Mouse (Mus musculus): Measurements from ENCODE around the gene Tshz3.

Tshz3 gene

DNA sequence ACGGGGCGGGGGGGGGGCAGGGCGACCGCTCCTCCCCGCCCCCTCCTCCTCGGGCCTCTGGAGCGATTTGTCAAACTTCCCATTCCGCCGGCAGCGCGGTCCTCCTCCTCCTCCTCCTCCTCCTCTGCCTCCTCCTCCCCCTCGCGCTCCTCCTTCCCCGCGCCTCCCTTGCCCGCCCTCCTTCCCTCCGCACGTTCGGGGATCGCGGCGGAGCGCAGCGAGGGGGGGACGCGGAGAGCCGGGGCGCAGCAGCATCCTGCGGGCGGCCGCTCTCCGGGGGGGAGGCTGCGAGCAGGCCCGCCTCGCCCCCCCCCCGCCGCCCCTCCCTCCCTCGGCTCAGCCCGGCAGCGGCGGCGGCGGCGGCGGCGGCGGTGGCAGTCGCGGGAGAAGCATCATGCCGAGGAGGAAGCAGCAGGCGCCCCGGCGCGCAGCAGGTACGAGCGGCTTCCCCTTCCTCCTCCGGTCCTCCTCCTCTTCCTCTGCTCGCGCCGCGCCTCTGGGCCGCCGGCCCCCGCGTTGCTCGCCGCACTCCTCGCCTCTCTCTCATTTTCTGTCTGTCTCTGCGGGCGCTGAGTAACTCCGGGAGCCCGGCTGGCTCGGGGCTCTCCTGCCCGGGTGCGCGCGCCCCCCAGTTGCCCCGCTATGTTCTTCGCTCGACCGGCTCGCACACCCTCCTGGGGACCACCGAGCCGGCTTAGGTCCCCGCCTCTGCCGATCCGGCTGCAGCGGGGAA is at the start of gene Tshz3:
Gene Tshz3 (plus strand): TSS at position 263 of the 733 bp plus-strand sequence.
- DNase-seq (ENCODE audit: low read depth, low spot score), result no peak

DNA sequence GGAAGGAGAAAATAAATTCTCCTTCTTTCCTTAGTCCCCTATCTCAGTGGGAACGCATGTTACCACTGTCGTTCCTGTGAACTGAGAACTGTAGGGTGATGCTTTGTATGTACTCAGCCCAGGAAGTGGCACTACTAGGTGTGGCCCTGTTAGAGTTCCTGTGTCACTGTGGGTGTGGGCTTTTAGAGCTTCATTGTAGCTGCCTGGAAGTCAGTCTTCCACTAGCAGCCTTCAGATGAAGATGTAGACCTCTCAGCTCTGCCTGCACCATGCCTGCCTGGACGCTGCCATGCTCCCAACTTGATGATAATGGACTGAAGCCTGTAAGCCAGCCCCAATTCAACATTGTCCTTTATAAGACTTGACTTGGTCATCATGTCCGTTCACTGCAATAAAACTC is 42.0 kb upstream of the Tshz3 start:
- no peak for DNase-seq (ENCODE audit: low read depth, low spot score)

DNA sequence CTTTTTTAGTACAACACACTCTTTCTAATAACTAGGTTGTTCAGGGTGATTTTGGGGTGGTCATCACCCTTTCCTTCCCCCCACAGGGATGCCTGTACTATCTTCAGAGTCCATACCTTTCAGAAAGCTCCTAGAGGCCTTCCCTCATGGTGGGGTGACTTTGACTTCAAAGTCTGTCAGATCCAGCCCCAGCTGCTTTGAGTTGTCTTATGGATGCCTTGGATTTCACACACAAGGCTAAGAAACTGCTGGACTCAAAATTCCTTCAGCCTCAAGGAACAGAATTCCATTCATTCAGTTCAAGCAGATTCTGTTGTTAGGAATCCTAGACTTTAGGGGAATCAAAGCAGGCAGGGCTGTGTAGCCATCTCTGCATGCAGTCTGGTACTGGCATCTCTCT is 41.5 kb upstream of the Tshz3 start:
- no peak for DNase-seq (ENCODE audit: low read depth, low spot score)

DNA sequence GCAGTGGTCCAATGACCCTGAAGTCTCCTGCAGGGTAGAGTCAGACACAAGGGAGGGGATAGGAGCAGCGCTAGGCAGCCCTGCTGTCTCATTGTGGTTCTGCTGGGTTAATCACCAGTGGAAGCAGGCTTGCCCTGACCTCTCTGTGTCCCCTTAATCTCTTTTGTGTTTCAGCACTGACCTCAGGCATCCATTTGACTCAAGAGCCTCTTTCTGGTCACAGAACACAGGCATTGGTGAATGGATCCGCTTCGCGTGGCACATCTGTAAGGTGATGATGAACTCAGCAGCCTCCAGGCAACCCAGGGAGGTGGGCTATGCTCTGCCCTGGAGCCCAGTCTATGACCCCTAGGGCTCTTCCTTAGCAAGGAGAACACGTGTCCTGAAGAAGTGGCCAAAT is 39.6 kb upstream of the Tshz3 start:
- DNase-seq (ENCODE audit: low read depth, low spot score), result no peak

- DNase-seq (ENCODE audit: low read depth, low spot score), result no peak
Measured at GRCm38 (mm10) chr7:36659265-36659664, 38.7 kb upstream of the Tshz3 start.

DNA sequence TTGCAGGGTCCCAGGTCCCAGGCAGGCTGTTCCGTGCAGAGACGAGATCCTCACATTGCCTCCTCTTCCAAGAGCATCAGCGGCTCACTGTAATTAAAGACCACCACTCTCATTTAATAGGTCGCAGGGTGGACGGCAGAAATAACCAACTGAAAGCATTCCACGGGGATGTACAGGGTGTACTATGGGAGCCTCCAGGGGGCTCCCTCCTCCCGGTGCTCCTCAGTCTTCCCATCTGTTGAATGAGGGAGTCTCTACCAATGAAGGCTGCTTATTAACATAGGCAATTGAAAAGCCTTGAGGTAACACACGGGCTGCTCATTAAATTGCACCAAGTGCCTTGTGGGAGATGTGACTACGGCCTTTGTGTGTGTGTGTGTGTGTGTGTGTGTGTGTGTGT is 37.3 kb upstream of the Tshz3 start:
- no peak for DNase-seq (ENCODE audit: low read depth, low spot score)

- no peak for DNase-seq (ENCODE audit: low read depth, low spot score)
Measured at GRCm38 (mm10) chr7:36663431-36663830, 34.5 kb upstream of the Tshz3 start.

DNA sequence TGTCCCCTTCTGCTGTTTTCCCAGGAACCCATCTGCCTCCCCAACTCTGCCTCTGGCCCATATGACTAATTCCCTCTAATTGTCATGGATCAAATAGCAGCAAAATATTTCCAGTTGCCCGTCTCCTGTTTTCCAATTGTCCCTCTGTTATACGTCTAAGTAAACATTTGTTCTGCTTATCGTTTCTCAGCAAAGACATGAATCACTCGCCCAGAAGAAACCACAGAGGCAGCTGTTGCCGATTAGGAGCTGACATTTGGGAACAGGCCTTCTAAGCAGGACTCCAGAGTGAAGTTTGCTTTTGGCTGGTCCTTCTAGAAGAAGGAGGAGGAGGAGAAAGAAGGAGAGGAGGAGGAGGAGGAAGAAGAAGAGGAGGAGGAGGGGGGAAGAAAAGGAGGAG is 30.2 kb upstream of the Tshz3 start:
- DNase-seq (ENCODE audit: low read depth, low spot score), result no peak

DNA sequence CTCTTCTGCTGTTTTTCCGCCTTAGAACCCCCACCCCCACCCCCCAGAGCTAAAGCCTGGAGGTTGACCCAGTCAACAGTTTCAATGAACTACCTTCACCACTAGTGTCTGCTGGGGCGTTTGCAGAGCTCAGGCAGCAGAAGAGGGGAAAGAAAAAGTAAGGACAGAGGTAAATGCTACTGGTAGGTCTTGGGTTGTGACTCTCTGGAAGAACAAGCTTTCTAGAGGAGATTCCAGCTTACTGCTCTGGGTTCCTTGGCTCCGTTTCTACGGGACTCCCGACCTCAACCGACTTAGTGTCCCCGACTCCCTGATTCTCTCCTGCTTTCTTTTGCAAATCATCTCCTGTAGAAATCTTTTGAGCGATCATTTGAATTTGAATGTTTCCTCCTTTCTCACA is 19.9 kb upstream of the Tshz3 start:
- no peak for DNase-seq (ENCODE audit: low read depth, low spot score)

- DNase-seq (ENCODE audit: low read depth, low spot score), result no peak
Measured at GRCm38 (mm10) chr7:36678510-36678909, 19.4 kb upstream of the Tshz3 start.

DNA sequence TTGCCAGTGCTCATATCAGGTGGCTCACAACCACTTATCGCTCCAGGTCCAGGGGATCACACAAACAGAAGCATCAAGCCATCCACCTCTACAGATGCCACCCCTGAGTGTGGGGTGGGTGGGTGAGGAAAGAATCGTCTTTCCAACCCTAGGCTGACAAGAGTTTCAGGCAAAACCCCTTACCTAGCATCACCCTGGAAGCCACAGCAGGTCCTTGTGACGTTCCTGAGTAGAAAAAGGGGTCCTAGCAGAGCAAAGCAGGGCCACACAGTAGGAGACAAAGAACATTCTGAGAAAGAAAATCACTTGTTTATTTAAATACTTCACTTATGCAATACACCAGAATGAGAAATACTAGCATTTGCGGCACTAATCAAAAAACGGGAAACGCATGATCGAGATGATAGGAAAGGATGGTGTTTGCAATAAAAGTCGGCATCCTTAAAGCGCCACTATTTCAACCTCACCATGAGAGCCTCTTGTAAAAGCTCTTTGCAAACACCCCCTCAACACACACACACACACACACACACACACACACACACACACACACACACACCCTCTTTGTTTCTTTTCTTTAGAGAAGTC is 18.8 kb upstream of the Tshz3 start:
- no peak for DNase-seq (ENCODE audit: low read depth, low spot score)

GRCm38 (mm10) chr7:36679866-36680458 is 18.0 kb upstream of the Tshz3 start:
- no peak for DNase-seq (ENCODE audit: low read depth, low spot score)

DNA sequence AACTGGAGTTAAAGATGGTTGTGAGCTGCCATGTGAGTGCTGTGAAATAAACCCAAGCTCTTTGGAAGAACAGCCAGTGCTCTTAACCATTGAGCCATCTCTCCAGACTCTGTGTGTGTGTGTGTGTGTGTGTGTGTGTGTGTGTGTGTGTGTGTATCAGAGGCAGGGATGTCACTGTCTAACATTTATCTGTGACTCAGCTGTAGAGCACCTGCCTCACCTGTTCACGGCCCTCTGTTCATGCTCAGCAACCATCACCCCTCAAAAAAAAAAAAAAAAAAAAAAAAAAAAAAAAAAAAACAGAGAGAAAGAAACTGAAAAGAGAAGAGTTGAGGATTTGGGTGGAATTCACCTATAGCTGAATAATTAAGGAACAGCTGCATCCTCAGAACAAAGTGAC is 10.4 kb upstream of the Tshz3 start:
- DNase-seq (ENCODE audit: low read depth, low spot score), result no peak

GRCm38 (mm10) chr7:36689049-36689793 is 8.7 kb upstream of the Tshz3 start:
- DNase-seq (ENCODE audit: low read depth, low spot score), result no peak

- no peak for DNase-seq (ENCODE audit: low read depth, low spot score)
Measured at GRCm38 (mm10) chr7:36690551-36690950, 7.4 kb upstream of the Tshz3 start.

DNA sequence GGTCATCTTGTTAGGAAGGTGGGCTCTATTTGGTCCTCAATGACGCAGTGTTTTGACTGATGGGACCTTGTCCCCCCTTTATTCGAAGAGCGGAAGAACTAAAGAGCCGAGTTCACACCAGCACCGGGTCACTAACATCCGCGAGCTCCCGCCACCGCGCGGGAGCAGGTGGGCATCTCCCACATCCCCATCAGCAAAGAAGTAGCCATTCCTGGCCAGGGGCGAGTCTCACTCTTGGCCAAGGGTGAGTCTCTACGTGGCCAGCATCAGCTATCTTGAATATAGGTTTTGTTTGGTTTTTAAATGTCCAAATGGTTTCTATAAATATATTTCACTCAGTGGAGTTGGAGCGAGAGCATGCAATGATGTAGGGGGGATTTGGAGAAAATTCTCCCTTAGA is 6.3 kb upstream of the Tshz3 start:
- no peak for DNase-seq (ENCODE audit: low read depth, low spot score)

GRCm38 (mm10) chr7:36692381-36692780 is 5.5 kb upstream of the Tshz3 start:
- DNase-seq (ENCODE audit: low read depth, low spot score), result no peak

- no peak for DNase-seq (ENCODE audit: low read depth, low spot score)
Measured at GRCm38 (mm10) chr7:36693081-36693480, 4.8 kb upstream of the Tshz3 start.

DNA sequence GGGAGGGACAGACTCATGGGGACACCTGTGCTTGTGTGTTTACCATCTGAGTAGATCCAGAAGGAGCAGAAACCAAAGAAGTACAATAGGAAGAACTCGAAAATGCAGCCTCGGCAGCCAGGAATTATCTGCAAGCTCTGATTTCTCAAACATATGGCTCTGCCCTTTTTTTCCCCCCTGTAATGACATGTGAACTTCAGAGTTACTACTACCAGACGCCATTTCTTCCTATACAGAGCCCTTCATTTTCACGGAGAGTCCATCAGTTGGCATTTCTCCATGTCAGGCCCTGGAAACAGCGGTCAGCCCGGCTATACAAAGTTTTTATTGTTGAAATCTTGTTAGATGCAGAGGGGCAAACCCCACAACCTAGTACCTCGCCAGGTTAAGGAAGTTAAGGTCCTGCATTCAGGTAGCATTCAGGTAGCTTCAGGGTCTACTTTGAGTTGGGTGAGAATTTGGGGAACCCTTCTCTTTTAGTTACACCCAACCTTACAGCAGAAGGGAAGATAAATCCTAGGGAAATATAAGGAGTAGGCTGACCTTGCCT is 3.2 kb upstream of the Tshz3 start:
- no peak for DNase-seq (ENCODE audit: low read depth, low spot score)

- no peak for DNase-seq (ENCODE audit: low read depth, low spot score)
Measured at GRCm38 (mm10) chr7:36695276-36695675, 2.6 kb upstream of the Tshz3 start.

DNA sequence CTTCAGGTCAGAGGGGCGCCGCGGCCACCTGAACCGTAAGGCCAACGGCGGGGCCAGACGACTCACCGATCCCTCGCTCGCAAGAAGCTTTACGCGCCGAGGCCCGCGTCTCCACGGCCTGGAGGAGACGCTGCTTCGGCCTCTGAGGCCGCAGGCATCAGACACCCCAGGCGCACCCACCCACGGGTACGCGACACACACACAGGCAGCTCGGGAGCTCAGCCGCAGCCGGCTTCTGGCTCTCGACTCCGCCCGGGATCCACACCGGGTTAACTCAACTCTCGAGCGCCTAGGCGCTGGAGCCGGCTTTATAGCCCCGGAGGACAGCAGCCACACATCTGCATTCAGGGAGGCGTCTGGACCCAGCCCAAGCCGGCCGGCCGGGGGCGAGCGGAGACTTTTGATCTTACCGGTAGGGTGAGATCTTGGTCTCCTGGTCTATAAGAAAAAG is 2.1 kb upstream of the Tshz3 start:
- DNase-seq (ENCODE audit: low read depth, low spot score), result no peak
